Mouse (Mus musculus) brain, embryonic 14.5 days (tissue): ENCODE measurements at regions not wholly inside any gene's neighbourhood (a gene's known extent, or its start where the extent isn't known, plus 50 kb on each side); places are given as distances from the start of the nearest gene placed in this dataset.
A peak's percentile ranks its signal among the peaks of the same experiment; 100 is the strongest.

Experiments
- DNase-seq: peaks from one replicate; pipeline ENCODE4 v3.0.0-alpha.2; 2011; ENCODE audit warnings: low read depth
- CTCF ChIP-seq: fragments of 200-500 bp; IDR thresholded peaks from 2 replicates; pipeline ENCODE4 v1.5.1; 2012; ENCODE audit warnings: inconsistent platforms, mild to moderate bottlenecking, moderate library complexity, borderline replicate concordance; ENCODE audit not compliant: insufficient read depth, insufficient read length; ENCODE audit errors: extremely low read depth
- POLR2A ChIP-seq: fragments of 200-500 bp; IDR thresholded peaks from 2 replicates; pipeline ENCODE4 v1.6.1; 2012; ENCODE audit warnings: mild to moderate bottlenecking, inconsistent platforms, borderline replicate concordance; ENCODE audit not compliant: poor library complexity, insufficient read depth, insufficient read length, severe bottlenecking; ENCODE audit errors: extremely low read depth

- TF ChIP-seq POLR2A, result no peak
- TF ChIP-seq CTCF, result no peak
- DNase-seq, result no peak
These were observed 557.8 kb downstream of the Lmo4 start for GRCm38 (mm10) chr3:143647237-143647636.

- TF ChIP-seq POLR2A (no peak), CTCF (no peak)
- no peak for DNase-seq
These were observed 558.2 kb downstream of the Lmo4 start for GRCm38 (mm10) chr3:143646836-143647235.

GRCm38 (mm10) chr3:143633036-143633435 is 572.0 kb downstream of the Lmo4 start:
- TF ChIP-seq CTCF (no peak), POLR2A (no peak)
- no peak for DNase-seq

GRCm38 (mm10) chr3:143631183-143631582 is 573.8 kb downstream of the Lmo4 start:
- no peak for TF ChIP-seq POLR2A
- no peak for TF ChIP-seq CTCF

DNA sequence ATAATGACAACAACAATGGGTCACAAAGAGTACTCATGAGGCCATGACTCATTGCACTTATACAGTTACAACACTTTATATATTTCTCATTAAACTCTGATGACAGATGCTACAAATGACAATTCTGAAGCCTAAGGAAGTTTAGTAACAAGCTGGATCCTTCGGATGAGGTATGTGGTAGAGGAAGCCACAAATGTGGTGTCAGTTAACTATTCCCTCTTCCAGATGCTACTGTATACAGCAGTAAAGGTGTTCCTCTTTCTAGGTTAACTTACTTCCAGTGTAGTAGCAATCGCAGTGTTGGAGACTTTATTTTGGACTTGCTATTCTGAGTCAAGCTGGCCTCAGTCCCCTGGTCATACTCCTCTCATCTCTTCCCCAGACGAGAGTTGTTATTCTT is 580.1 kb downstream of the Lmo4 start:
- no peak for DNase-seq
- TF ChIP-seq POLR2A, result no peak
- TF ChIP-seq CTCF, result no peak

More at GRCm38 (mm10) chr3:143631183-143631582, 573.8 kb downstream of the Lmo4 start:
- DNase-seq, result no peak

DNA sequence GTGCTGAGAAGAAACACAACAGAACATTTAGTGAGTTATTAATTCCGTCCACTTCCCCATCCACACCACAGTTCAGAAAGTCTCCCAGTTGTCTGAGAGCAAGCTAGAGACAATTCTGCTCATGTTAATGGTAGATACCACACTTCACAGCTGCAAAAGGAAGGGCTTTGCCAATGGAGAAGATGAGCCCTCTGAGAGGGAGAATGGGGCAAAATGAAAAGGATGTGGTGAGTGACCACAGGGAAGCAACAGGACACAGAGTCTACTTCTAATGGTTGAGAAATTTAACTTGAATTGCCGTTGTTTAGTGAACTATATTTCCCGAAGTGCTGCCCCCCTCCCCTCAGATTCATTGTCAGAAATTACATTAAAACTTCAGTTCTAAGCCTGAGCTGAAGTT is 582.7 kb downstream of the Lmo4 start:
- DNase-seq, result no peak
- TF ChIP-seq POLR2A (no peak), CTCF (no peak)

- no peak for DNase-seq
- no peak for TF ChIP-seq POLR2A
- TF ChIP-seq CTCF, result no peak
These were observed 585.9 kb downstream of the Lmo4 start for GRCm38 (mm10) chr3:143619125-143619524.

DNA sequence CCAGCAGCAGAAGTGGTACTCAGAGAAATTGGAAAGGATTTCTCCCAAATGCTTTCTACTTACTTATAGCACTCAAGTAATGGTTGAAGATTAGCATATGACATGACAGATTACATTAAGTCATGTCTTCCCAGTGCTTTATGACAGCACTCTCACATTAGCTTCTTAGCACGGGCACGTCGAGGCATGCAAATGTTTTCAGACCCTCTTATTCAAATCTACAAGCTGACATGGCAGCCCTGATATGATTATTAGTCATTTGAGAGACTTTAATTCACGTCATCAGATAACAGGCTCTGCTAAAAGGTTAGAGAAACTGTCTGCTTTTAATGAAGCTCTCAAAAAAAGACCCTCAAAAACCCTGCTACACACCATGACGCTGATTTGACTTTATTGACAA is 590.1 kb downstream of the Lmo4 start:
- TF ChIP-seq CTCF (no peak), POLR2A (no peak)
- DNase-seq, result peak; percentile 70

DNA sequence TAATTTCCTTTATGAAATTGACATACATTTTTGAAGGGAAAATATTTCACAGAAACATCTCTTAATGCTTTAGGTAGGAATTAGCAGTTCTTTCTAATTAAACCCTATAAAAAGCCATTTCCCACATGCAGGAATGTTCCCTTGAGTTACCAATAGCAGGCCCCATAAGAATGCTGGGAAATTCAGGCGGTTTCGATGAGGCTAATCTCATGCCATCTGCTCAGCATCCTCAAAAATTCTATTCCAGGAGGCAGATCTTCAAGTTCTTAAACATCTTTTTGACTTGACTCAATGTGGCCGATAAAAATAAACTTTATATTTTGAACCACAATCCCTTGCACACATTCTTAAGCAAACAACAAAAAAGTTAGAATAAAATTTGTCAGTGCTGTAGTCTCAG is 591.0 kb downstream of the Lmo4 start:
- no peak for DNase-seq

GRCm38 (mm10) chr3:143609673-143610072 is 595.3 kb downstream of the Lmo4 start:
- DNase-seq, result no peak
- TF ChIP-seq CTCF, result no peak
- no peak for TF ChIP-seq POLR2A

More for the DNA sequence above, 591.0 kb downstream of the Lmo4 start:
- TF ChIP-seq CTCF, result no peak
- TF ChIP-seq POLR2A, result no peak

GRCm38 (mm10) chr3:143599120-143599519 is 605.9 kb downstream of the Lmo4 start:
- no peak for DNase-seq
- TF ChIP-seq POLR2A, result no peak
- TF ChIP-seq CTCF, result peak; percentile 30; the same call in 1 of the 2 replicates

GRCm38 (mm10) chr3:143596949-143597593 is 607.9 kb downstream of the Lmo4 start:
- TF ChIP-seq POLR2A (no peak), CTCF (no peak)
- peak; percentile 63 for DNase-seq

- DNase-seq, result no peak
- TF ChIP-seq POLR2A, result no peak
- no peak for TF ChIP-seq CTCF
These were observed 608.9 kb downstream of the Lmo4 start for GRCm38 (mm10) chr3:143596011-143596683.
